9 mouse cellular contexts compared by ENCODE assay signal in the genomic region with DNA sequence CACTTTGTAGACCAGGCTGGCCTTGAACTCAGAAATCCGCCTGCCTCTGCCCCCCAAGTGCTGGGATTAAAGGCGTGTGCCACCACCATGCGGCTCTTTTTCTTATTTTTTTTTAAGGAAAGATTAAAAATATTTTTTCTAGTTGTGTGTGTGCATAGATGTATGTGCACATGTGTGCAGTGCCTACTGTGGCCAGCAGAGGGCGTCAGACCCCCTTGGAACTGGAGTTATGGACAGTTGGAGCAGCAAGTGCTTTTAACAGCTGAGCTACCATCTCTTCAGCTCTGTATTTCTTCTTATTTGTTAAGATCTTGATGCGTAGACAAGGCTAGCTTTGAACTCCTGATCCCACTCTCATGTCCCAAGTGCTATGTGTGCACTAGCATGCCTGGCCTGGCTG. TPM values are rescaled to one million over a fixed set of nuclear protein-coding genes. Genes with fewer than 3 reads are reported as not detected.
DNase-seq lines count a peak whose midpoint lies in the region; ATAC-seq and TF ChIP-seq lines count a peak whose summit lies in the region.
"Had no signal": no experiment of that assay in that cellular context is flagged by ENCODE, and none has a peak within 500 bp of the region (broad histone marks: within the 10 kb centered on the region; RNA-seq: fewer than 3 reads in every experiment).

No protein-coding gene starts in this region.

- peaks cover 28% of the 10 kb centered on the region for H3K36me3 ChIP-seq in liver, adult 2 months (ENCODE audit: control insufficient read depth, insufficient read depth, low read length)
- H3K36me3 ChIP-seq in liver, embryonic 11.5 days (ENCODE audit: control insufficient read depth, insufficient read depth, low read length): no peaks in the 10 kb centered on the region; the same call in 1 of the 2 replicates
- H3K36me3 ChIP-seq in forebrain, embryonic 15.5 days: 0 out of 2 replicates have a peak, but pooled peaks cover 3% of the 10 kb centered on the region

- H3K27ac ChIP-seq in cerebellum, adult 2 months (ENCODE audit: insufficient read depth, low read length): no peak overlapping the region
- no peak overlapping the region for H3K27ac ChIP-seq in liver, adult 2 months (replicated peaks; ENCODE audit: insufficient read depth, low read depth, low read length)
- no peak overlapping the region for H3K27ac ChIP-seq in liver, embryonic 11.5 days (ENCODE audit: low read depth, low read length)
- H3K27ac ChIP-seq in bone marrow macrophage, adult 2 months (ENCODE audit: insufficient read depth, low read depth, low read length): no peak overlapping the region
- no peak overlapping the region for H3K27ac ChIP-seq in forebrain, embryonic 15.5 days (replicated peaks)

- H3K79me2 ChIP-seq in liver, adult 2 months (ENCODE audit: control insufficient read depth, insufficient read depth, low read length): no peaks in the 10 kb centered on the region

- no peaks in the 10 kb centered on the region for H3K4me1 ChIP-seq in cerebellum, adult 2 months (ENCODE audit: control insufficient read depth, insufficient read depth, low read length)
- H3K4me1 ChIP-seq in liver, adult 2 months (ENCODE audit: control insufficient read depth, insufficient read depth, low read length): no peaks in the 10 kb centered on the region
- 0 out of 2 replicates have a peak, but pooled peaks cover 3% of the 10 kb centered on the region for H3K4me1 ChIP-seq in liver, embryonic 11.5 days (replicated peaks; ENCODE audit: control insufficient read depth, insufficient read depth, low read length)
- H3K4me1 ChIP-seq in bone marrow macrophage, adult 2 months (ENCODE audit: control insufficient read depth, insufficient read depth, low read length): no peaks in the 10 kb centered on the region
- H3K4me1 ChIP-seq in forebrain, embryonic 15.5 days: peaks cover 4% of the 10 kb centered on the region; the same call in 1 of the 2 replicates

- H3K4me2 ChIP-seq in liver, embryonic 11.5 days: no peak overlapping the region
- no peak overlapping the region for H3K4me2 ChIP-seq in forebrain, embryonic 15.5 days (replicated peaks)

- TF ChIP-seq CTCF in cerebellum, adult 2 months (IDR thresholded peaks at IDR 0.05; ENCODE audit: borderline replicate concordance, insufficient read depth, low read depth, low read length): peak; percentile 52; the same call in 1 of the 2 replicates
- TF ChIP-seq CTCF in liver, adult 2 months (IDR thresholded peaks at IDR 0.05; ENCODE audit: low read depth, low read length): peak; percentile 63
- peak; percentile 45 for TF ChIP-seq CTCF in bone marrow macrophage, adult 2 months (IDR thresholded peaks at IDR 0.05; ENCODE audit: low read depth, low read length)

- 0 out of 2 replicates have a peak, but pooled peaks cover 2% of the 10 kb centered on the region for H3K9me3 ChIP-seq in liver, embryonic 11.5 days (ENCODE audit: control insufficient read depth, low read length)
- no peaks in the 10 kb centered on the region for H3K9me3 ChIP-seq in forebrain, embryonic 15.5 days

- no peak for TF ChIP-seq POLR2A in cerebellum, adult 2 months (IDR thresholded peaks at IDR 0.05; ENCODE audit: borderline replicate concordance, insufficient read depth, low read length)
- no peak for TF ChIP-seq POLR2A in liver, adult 2 months (IDR thresholded peaks at IDR 0.05; ENCODE audit: extremely low read depth, insufficient read depth, low read length)
- TF ChIP-seq POLR2A in bone marrow macrophage, adult 2 months (IDR thresholded peaks at IDR 0.05; ENCODE audit: borderline replicate concordance, low read depth, low read length): no peak

- 73% methylated on average over 5 of the region's 5 CpGs for WGBS in cerebellum, adult 2 months
- WGBS in liver, adult 2 months: 82% methylated on average over 5 of the region's 5 CpGs
- WGBS in liver, embryonic 11.5 days: 65% methylated on average over 5 of the region's 5 CpGs
- 76% methylated on average over 5 of the region's 5 CpGs for WGBS in forebrain, embryonic 15.5 days

- ATAC-seq in cerebellum, adult (ENCODE audit: insufficient number of reproducible peaks, low FRiP score, low TSS enrichment): no peak
- ATAC-seq in liver, embryonic 11.5 days (replicated peaks; ENCODE audit: low FRiP score): no peak
- ATAC-seq in forebrain, embryonic 15.5 days (replicated peaks): no peak

- H3K27me3 ChIP-seq in cerebellum, adult 2 months (ENCODE audit: control insufficient read depth, insufficient read depth, low read length): no peaks in the 10 kb centered on the region
- H3K27me3 ChIP-seq in liver, adult 2 months (ENCODE audit: control insufficient read depth, insufficient read depth, low read length): no peaks in the 10 kb centered on the region
- H3K27me3 ChIP-seq in liver, embryonic 11.5 days (replicated peaks; ENCODE audit: control insufficient read depth, insufficient read depth, low read length): no peaks in the 10 kb centered on the region
- no peaks in the 10 kb centered on the region for H3K27me3 ChIP-seq in forebrain, embryonic 15.5 days

- no peak for DNase-seq in cerebellum, adult 2 months
- no peak for DNase-seq in liver, adult 2 months (ENCODE audit: extremely low read depth, low read depth, low spot score)
- DNase-seq in liver, embryonic 11.5 days (ENCODE audit: low spot score): no peak
- peak; percentile 36 for DNase-seq in thymus, postnatal 0 days (ENCODE audit: low spot score)
- no peak for DNase-seq in adrenal gland, adult (ENCODE audit: inconsistent age in 2 of 2, low spot score in 1 of 2)

- no peak overlapping the region for H3K4me3 ChIP-seq in cerebellum, adult 2 months (replicated peaks; ENCODE audit: insufficient read depth, low read depth, low read length)
- H3K4me3 ChIP-seq in liver, adult 2 months (ENCODE audit: insufficient read depth, low read depth, low read length): no peak overlapping the region
- H3K4me3 ChIP-seq in liver, embryonic 11.5 days (ENCODE audit: low read depth, low read length): no peak overlapping the region
- H3K4me3 ChIP-seq in bone marrow macrophage, adult 2 months (ENCODE audit: insufficient read depth, low read length): no peak overlapping the region
- no peak overlapping the region for H3K4me3 ChIP-seq in forebrain, embryonic 15.5 days
- H3K4me3 ChIP-seq: erythroblast, embryonic 14.5 days had no signal

- H3K9ac ChIP-seq in liver, adult 2 months (ENCODE audit: low read depth, low read length): no peak overlapping the region
- no peak overlapping the region for H3K9ac ChIP-seq in liver, embryonic 11.5 days (ENCODE audit: low read depth, low read length)
- H3K9ac ChIP-seq in forebrain, embryonic 15.5 days (replicated peaks): no peak overlapping the region

RNA-seq across cellular contexts. Expression of a gene that starts 13.2 kb away (rescaled TPM):
- 7.1 and 8.9 TPM in 2 replicates for polyA plus RNA-seq in cerebellum, adult 2 months (2012; rRNA removed)
- 74.7 and 78.2 TPM in 2 replicates for total RNA-seq in liver, adult 2 months (2014; rRNA removed)
- polyA plus RNA-seq in liver, adult 2 months (2012; rRNA removed): 79.3 and 116 TPM in 2 replicates
- polyA plus RNA-seq in liver, embryonic 11.5 days (2014; fragmentation: Nextera tagmentation; extraction: Ambion mirVana): 7.9 and 8.5 TPM in 2 replicates
- 6.4 and 8.0 TPM in 2 replicates for polyA plus RNA-seq in bone marrow macrophage, adult 2 months (2012; ENCODE audit: insufficient read depth, insufficient read length, missing spikeins)
- 4.6 and 5.3 TPM in 2 replicates for polyA plus RNA-seq in thymus, postnatal 0 days (2015; fragmentation: Nextera tagmentation; extraction: Ambion mirVana)
- 7.7 TPM in 2 replicates for polyA plus RNA-seq in forebrain, embryonic 15.5 days (2015; fragmentation: Nextera tagmentation; extraction: Ambion mirVana)
- polyA plus RNA-seq: erythroblast, embryonic 14.5 days had no signal

RNA-seq across cellular contexts. Expression of a gene that starts 25.6 kb away (rescaled TPM):
- polyA plus RNA-seq in cerebellum, adult 2 months (2012; rRNA removed): 10.3 and 13.0 TPM in 2 replicates
- total RNA-seq in liver, adult 2 months (2014; rRNA removed): 0.47 and 1.6 TPM in 2 replicates
- polyA plus RNA-seq in liver, adult 2 months (2012; rRNA removed): 5.6 and 6.6 TPM in 2 replicates
- 0.42 and 0.67 TPM in 2 replicates for polyA plus RNA-seq in liver, embryonic 11.5 days (2014; fragmentation: Nextera tagmentation; extraction: Ambion mirVana)
- 0.56 TPM in 1 of 2 replicates, not detected in the other for polyA plus RNA-seq in bone marrow macrophage, adult 2 months (2012; ENCODE audit: insufficient read depth, insufficient read length, missing spikeins)
- 2.9 and 3.3 TPM in 2 replicates for polyA plus RNA-seq in thymus, postnatal 0 days (2015; fragmentation: Nextera tagmentation; extraction: Ambion mirVana)
- 0.22 and 0.34 TPM in 2 replicates for polyA plus RNA-seq in forebrain, embryonic 15.5 days (2015; fragmentation: Nextera tagmentation; extraction: Ambion mirVana)
- polyA plus RNA-seq: erythroblast, embryonic 14.5 days had no signal

RNA-seq across cellular contexts. Expression of a gene that starts 58.8 kb away (rescaled TPM):
- 361 and 454 TPM in 2 replicates for polyA plus RNA-seq in cerebellum, adult 2 months (2012; rRNA removed)
- total RNA-seq in liver, adult 2 months (2014; rRNA removed): 4.4 and 12.8 TPM in 2 replicates
- polyA plus RNA-seq in liver, adult 2 months (2012; rRNA removed): 0.49 and 2.8 TPM in 2 replicates
- polyA plus RNA-seq in liver, embryonic 11.5 days (2014; fragmentation: Nextera tagmentation; extraction: Ambion mirVana): 896 and 908 TPM in 2 replicates
- 314 and 367 TPM in 2 replicates for polyA plus RNA-seq in bone marrow macrophage, adult 2 months (2012; ENCODE audit: insufficient read depth, insufficient read length, missing spikeins)
- 1,989 and 2,008 TPM in 2 replicates for polyA plus RNA-seq in thymus, postnatal 0 days (2015; fragmentation: Nextera tagmentation; extraction: Ambion mirVana)
- 7,875 and 7,989 TPM in 2 replicates for polyA plus RNA-seq in forebrain, embryonic 15.5 days (2015; fragmentation: Nextera tagmentation; extraction: Ambion mirVana)

Comparison
In these comparisons a context has a peak if more than half of its experiments do, and no peak if none do; other contexts are left out.
1. RNA of a gene that starts 58.8 kb away (polyA plus RNA-seq): 7,875 to 7,989 TPM in forebrain, embryonic 15.5 days, 1,989 to 2,008 TPM in thymus, postnatal 0 days, 896 to 908 TPM in liver, embryonic 11.5 days, 361 to 454 TPM in cerebellum, adult 2 months and 314 to 367 TPM in bone marrow macrophage, adult 2 months; 0.49 to 2.8 TPM in liver, adult 2 months; every median in the first group is over 10 times any median in the second.
2. Peak in every context shown above with its lines, with median percentiles within 50 percentile points of each other: CTCF ChIP-seq.